Mouse (Mus musculus): Measurements from ENCODE around the gene Gm11032. TPM values are rescaled to one million over a fixed set of nuclear protein-coding genes. Genes with fewer than 3 reads are reported as not detected.
"Not testable (repeated sequence)": the region's sequence is repeated elsewhere in the genome, so short reads cannot be mapped to it uniquely, and the experiment has no call there.

Gene Gm11032
- not detected for total RNA-seq (2021)
- long read RNA-seq, experiment 1: 0 reads
- long read RNA-seq, experiment 2: 0 reads

- DNase-seq (ENCODE audit: low spot score in 2 of 2): peak; percentile 39 to 49
Measured at GRCm38 (mm10) chr11:4620017-4620485, at the start of gene Gm11032. Gene Gm11032 (plus strand): TSS chr11:4620067.

- no peak for DNase-seq (ENCODE audit: low spot score in 2 of 2)
Measured at GRCm38 (mm10) chr11:4571491-4571901, 48.4 kb upstream of the Gm11032 start.

GRCm38 (mm10) chr11:4576090-4576732 lies 43.7 kb upstream of the Gm11032 start:
- DNase-seq (ENCODE audit: low spot score in 2 of 2): not testable (repeated sequence)

- no peak for DNase-seq (ENCODE audit: low spot score in 2 of 2)
Measured at GRCm38 (mm10) chr11:4577079-4577478, 42.8 kb upstream of the Gm11032 start.

GRCm38 (mm10) chr11:4578682-4579081 lies 41.2 kb upstream of the Gm11032 start:
- DNase-seq (ENCODE audit: low spot score in 2 of 2): peak; percentile 50 to 65

- DNase-seq (ENCODE audit: low spot score in 2 of 2): no peak
Measured at GRCm38 (mm10) chr11:4591811-4592210, 28.1 kb upstream of the Gm11032 start.

- no peak for DNase-seq (ENCODE audit: low spot score in 2 of 2)
Measured at GRCm38 (mm10) chr11:4593491-4593848, 26.4 kb upstream of the Gm11032 start.

GRCm38 (mm10) chr11:4593849-4594607 lies 25.8 kb upstream of the Gm11032 start:
- peak; percentile 7 to 12 for DNase-seq (ENCODE audit: low spot score in 2 of 2)

GRCm38 (mm10) chr11:4594608-4595500 lies 25.0 kb upstream of the Gm11032 start, which contains the start of gene Mtmr3:
Gene Mtmr3 (minus strand): TSS chr11:4594863.
- peak; percentile 92 to 93 for DNase-seq (ENCODE audit: low spot score in 2 of 2)

GRCm38 (mm10) chr11:4598411-4598810 lies 21.5 kb upstream of the Gm11032 start:
- DNase-seq (ENCODE audit: low spot score in 2 of 2): no peak

- DNase-seq (ENCODE audit: low spot score in 2 of 2): no peak
Measured at GRCm38 (mm10) chr11:4599916-4600315, 20.0 kb upstream of the Gm11032 start.

GRCm38 (mm10) chr11:4601890-4602289 lies 18.0 kb upstream of the Gm11032 start:
- no peak for DNase-seq (ENCODE audit: low spot score in 2 of 2)

- DNase-seq (ENCODE audit: low spot score in 2 of 2): no peak
Measured at GRCm38 (mm10) chr11:4602691-4603441, 17.0 kb upstream of the Gm11032 start.

- DNase-seq (ENCODE audit: low spot score in 2 of 2): no peak
Measured at GRCm38 (mm10) chr11:4604441-4604840, 15.4 kb upstream of the Gm11032 start.

GRCm38 (mm10) chr11:4605414-4605813 lies 14.5 kb upstream of the Gm11032 start:
- DNase-seq (ENCODE audit: low spot score in 2 of 2): no peak

- DNase-seq (ENCODE audit: low spot score in 2 of 2): no peak
Measured at GRCm38 (mm10) chr11:4606541-4606940, 13.3 kb upstream of the Gm11032 start.

GRCm38 (mm10) chr11:4611904-4612303 lies 8.0 kb upstream of the Gm11032 start:
- no peak for DNase-seq (ENCODE audit: low spot score in 2 of 2)

- peak; percentile 12 for DNase-seq (ENCODE audit: low spot score in 2 of 2)
Measured at GRCm38 (mm10) chr11:4620501-4621108, 738 bp downstream of the Gm11032 start.

GRCm38 (mm10) chr11:4621866-4622265 lies 2.0 kb downstream of the Gm11032 start:
- no peak for DNase-seq (ENCODE audit: low spot score in 2 of 2)

GRCm38 (mm10) chr11:4622442-4622986 lies 2.6 kb downstream of the Gm11032 start:
- DNase-seq (ENCODE audit: low spot score in 2 of 2): no peak
